Mouse (Mus musculus): ENCODE data around the gene Yeats2.
A peak's percentile ranks its signal among the peaks of the same experiment; 100 is the strongest.

Gene Yeats2

DNA sequence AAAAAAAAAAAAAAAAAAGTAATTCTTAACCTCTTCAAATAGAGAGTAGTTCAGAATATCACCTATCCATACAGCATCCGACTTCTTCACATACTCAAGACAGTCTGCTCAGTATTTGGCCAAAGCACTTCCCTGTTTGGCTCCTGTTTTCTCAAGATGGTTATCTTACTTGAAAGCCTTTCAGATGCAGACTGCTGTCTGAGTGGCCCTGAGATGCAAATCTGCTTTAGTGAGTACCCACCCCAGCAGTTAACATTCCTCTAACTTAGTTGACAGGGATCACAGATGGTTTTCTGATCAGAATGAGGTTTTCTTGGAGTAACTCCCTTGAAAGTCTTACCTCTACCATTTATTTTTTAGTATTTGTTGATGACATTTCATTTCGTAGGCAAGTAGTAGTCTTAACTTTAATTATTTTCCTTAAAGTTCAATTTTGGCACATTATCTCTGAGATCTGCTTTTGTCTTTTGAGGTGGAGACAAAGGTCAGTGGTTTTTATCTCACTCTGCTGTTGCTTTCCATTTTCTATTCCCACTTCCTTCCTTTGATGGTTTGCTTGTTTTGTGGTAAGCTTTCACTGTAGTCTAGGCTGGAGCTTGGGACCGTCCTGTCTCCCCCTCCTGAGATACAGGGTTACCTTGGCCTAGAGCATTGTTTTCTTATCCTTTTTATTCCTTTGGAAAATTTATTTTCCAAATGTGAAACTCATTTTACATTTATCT lies 50.5 kb downstream of the Yeats2 start:
- DNase-seq (ENCODE audit: inconsistent age in 2 of 2, low spot score in 1 of 2), result no peak

DNA sequence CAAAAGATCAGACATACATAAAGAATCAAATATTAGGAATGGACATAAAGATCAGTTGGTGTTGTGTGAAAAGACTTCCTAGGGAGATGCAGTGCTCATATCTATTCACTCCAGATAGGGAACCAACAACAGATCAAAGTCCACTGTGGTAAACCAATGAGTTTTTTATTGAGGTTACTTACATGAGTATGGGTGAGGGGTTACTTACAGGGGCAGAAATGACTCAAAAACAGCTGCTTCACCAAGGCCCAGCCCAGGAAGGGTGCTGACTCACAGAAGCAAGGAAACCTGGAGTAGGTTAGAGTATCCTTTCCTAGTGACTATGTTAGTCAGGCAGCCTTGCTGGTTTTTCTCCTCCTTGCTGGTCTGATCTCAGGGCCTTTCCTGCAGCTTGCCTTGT lies 51.2 kb downstream of the Yeats2 start:
- peak in 1 of 2 experiments; percentile 64 for DNase-seq (ENCODE audit: inconsistent age in 2 of 2, low spot score in 1 of 2)

DNA sequence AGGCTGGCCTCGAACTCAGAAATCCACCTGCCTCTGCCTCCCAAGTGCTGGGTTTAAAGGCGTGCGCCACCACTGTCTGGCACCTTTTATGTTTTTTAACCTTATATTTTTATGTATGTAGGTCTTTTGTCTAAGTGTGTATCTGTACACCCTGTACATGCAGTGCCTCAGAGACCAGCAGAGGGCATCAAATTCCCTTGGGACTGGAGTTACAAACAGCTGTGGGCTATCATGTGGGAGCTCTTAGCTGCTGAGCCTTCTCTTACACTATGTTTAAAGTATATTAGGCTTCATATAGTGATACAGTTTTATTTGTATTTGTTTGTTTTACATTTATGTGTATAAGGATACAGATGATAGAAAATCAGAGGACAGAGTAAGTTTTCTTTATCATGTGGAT lies 54.7 kb downstream of the Yeats2 start:
- DNase-seq (ENCODE audit: inconsistent age in 2 of 2, low spot score in 1 of 2), result peak in 1 of 2 experiments; percentile 57

DNA sequence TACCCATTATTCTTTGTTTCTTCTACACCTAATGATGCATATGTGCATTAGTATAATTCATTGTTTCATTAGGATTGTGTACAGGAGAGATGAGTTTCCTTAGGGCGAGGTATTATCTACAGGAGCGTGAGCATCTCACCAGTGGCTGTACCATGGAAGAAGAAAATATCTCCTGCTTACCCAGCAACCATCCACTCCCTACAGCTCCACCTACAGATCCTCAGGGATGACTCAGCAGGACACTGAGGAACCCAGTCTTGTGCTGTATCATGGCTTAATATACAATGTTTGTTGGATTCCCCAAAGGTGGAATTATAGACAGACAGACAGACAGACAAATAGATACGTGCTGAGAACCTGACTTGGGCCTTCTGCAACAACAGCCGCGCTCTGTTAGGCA lies 56.1 kb downstream of the Yeats2 start:
- no peak for DNase-seq (ENCODE audit: inconsistent age in 2 of 2, low spot score in 1 of 2)

DNA sequence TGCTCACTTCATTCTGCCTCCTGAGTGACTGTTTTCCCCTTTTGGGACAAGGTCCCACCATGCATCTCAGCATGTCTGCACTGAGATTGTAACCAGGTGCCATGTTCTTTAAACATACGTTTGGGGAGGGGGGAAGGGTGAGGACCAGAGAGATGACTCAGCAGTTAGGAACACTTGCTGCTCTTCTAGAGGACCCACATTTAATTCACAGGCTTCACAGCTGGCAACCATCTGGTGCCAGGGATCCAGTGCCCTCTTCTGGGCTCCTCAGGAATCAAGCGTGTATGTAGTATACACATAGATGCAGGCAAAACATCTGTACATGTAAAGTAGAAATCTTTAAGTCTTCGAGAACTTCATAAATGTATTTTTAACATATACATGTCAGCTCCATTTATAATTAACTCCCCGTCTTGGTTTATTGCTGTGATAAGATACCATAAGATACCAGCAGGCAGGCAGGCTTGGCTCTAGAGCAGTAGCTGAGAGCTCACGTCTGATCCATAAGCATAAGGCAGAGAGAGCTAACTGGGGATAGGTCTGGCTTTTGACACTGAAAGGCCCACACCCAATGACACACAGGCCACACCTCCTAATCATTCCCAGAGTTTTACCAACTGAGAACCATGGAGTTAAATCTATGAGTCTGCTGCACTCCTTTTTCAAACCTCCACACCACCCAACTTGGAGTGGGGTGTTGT lies 58.8 kb downstream of the Yeats2 start:
- peak in 1 of 2 experiments; percentile 28 for DNase-seq (ENCODE audit: inconsistent age in 2 of 2, low spot score in 1 of 2)

DNA sequence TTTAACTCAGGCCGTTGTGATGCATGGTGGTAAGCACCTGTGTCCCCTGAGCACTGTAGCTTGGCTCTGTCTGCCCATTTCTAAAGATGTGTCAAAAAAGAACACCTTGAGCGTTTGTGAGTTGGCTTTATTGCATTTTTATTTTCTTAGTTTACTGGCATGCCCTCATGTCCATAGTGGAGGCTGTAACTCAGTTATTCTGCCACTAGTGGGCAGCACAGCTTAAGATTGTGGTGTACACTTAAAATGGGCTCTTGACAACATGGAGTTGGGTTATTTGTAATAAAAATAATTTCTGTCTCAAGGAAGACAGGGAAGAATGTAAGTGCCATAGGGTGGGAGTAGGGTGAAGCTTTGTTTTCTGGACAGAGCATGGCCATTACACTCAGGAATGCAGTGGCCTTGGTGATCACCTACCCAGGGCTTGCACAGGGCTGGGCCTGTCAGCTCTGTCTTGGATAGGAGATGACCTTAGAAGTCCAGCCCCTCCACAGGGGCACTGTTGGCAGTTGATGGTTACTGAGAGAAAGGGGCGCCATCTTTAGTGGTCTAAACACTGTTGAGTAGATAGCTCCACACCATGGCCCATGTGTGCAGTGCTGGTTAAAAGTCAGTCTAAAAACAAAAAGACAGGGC lies 72.8 kb downstream of the Yeats2 start:
- peak; percentile 42 to 84 for DNase-seq (ENCODE audit: inconsistent age in 2 of 2, low spot score in 1 of 2)

DNA sequence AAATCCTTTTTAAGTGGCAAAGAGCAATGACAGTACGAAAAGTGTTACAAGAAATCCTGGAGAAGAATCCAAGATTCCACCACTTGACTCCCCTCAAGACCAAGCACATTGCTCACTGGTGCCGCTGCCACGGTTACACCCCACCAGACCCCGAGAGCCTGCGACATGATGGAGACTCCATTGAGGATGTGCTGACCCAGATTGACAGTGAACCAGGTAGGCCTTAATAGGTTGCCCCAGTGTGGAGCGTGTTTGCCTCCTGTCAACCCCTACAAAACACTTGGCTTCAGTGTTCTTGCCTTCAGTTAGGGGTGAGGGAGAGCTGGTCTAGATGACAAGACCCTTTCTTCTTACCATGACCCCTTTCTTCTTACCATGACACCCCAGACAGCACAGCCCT lies 81.9 kb downstream of the Yeats2 start:
- DNase-seq (ENCODE audit: inconsistent age in 2 of 2, low spot score in 1 of 2), result no peak

DNA sequence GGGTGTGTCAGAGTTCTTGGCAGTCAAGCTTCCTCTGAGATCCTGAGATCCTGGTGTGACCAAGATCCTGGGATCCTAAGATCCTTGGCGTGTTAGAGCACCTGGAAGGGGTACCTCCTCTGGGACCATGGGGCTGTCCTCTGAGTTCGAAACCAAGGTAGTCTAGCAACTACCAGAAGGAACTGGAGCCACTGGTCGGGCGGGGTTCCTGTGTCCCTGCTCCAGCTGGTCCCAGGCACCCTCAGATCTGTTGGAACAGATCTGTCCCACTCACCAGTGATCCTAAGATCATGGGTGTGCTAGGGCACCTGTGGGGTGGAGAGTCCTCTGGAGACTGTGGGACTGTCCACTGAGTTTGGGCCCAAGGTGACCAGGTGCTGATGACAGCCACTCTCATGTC lies 85.8 kb downstream of the Yeats2 start:
- DNase-seq (ENCODE audit: inconsistent age in 2 of 2, low spot score in 1 of 2), result no peak

DNA sequence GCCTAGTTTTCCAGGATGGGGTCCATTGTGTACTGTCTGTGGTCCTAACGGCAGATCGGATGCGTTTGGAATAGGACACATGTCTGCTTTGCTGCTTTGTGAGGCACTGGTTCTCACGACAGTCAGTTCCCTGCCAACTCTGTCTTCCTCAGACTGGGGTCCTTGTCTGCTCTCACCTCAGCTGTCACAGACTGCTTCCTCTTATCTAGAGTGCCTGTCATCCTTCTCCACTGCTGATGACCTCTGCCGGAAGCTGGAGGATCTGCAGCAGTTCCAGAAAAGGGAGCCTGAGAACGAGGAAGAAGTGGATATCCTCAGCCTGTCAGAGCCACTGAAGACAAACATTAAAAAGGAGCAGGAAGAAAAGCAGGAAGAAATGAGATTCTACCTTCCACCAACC lies 86.6 kb downstream of the Yeats2 start:
- peak in 1 of 2 experiments; percentile 49 for DNase-seq (ENCODE audit: inconsistent age in 2 of 2, low spot score in 1 of 2)

DNA sequence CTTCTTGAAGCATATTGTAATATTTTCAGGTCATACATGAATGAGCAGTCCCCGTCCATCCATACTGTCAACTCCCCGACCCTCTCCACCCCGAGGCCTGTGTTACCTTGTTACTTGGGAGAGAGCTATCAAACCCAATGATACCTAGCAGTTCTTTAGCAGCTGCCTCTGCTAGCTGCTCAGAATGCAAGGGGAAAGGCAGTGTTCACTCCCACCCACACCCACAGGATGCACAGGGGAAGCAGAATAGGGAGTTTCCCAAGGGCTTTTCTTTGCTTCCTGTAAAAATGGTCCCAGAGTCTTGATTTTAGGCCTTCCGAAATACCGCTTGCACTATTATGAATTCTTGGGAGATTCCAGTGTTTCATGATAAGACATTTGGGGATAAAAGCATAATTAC lies 87.3 kb downstream of the Yeats2 start:
- no peak for DNase-seq (ENCODE audit: inconsistent age in 2 of 2, low spot score in 1 of 2)

DNA sequence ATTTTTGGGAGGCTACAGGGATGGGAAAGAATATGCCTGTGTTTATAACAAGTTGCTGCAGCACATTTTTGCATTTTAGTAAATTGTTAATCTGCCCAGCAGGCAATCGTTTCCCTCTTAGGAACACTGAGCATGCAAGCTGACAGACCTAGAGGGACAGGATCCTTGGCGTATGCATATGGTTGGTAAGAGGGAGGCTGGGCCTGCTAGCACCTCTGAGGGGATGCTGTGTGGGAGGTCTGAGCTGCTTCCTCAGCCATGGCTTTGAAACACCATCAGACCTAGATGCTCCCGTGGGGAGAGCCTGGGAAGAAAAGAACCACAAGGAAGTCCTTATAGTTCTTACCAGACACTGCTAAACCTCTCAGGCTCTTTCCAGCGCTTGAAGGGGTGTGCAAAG lies 93.5 kb downstream of the Yeats2 start:
- DNase-seq (ENCODE audit: inconsistent age in 2 of 2, low spot score in 1 of 2), result no peak

DNA sequence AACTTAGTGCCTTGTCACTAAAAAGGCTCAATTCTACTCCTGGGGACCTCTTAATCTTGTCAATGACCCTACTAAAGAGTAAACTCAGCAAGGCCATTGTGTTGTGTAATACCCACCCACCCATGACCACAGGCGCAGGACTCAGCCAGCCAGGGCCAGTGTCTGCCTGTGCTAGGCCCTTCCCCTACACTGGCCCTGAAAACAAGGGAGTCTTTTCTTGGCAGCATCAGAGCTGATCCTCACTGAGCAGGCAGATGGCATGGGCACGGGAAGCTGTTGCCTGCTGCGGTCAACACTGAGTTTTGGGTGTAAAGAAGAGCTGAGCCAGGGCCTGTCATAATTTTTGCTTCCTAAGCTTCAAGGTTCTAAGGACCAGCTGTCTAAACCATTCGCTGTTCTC lies 96.6 kb downstream of the Yeats2 start:
- DNase-seq (ENCODE audit: inconsistent age in 2 of 2, low spot score in 1 of 2), result peak; percentile 27 to 87

DNA sequence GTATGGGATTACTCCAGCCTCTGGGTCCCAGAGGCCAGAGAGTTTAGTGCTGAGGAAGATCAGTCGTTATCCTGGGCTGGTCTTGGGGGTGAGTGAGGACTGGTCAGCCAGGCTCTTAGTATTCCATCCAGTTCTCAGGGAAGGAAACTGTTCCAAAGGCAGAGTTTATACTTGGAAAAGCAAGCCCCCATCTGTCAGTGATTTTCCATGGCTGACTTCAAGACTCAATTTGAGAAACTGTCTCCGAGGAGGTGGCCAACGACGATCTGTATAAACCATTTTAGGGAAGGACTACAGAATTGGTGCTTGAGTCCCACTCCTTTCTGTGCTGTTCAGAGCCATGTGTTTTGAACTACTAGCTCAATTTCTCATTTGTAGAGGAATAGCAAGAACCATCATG lies 97.8 kb downstream of the Yeats2 start:
- no peak for DNase-seq (ENCODE audit: inconsistent age in 2 of 2, low spot score in 1 of 2)

DNA sequence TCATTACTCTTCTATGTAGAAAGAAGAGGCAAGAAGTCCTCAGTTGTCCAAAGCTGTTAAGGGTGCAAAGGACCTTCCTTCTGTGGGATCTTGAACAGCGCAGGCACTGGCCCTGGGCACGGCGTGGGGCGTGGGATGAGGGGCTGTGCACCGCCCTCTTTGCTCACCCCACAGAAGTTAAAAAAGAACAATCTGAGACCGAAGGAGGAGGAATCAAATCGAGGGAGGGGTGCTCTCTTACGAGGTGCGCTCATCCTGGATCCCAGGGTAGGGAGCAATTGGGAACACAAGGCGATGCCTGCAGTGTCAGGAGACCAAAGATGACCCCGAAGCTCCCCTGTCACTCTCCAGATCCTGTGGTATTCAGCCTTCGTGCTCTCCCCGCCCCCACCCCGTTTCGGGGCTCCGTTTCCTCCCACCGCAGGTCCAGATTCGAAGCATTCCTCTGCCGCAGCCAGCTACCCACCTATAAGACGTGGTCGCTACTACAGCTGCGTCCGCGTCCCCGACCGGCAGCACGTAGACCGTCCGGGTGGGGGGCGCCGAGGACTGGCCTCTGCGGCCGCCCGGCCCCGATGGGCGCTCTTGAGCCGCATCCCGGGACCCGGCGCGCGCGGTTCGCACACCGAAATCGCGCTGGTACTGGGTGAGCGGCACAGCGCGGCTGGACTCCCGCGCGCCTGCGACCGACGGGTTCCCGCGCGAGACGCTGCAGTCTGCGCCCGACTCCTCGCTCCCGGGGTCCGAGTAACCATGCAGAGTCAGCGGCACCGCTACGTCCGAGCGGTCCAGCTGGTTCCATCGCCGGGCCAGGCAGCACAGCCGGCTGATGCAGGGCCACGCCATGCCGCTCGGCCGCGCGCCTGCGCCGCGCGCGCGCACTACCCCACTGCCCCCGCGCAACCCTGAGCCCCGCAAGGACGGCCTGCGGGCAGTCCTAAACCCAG lies 99.9 kb downstream of the Yeats2 start, which contains the start of gene Map6d1:
Gene Map6d1, minus strand, starts transcription at position 891 of the 947 bp plus-strand sequence.
- peak; percentile 53 to 87 for DNase-seq (ENCODE audit: inconsistent age in 2 of 2, low spot score in 1 of 2)

DNA sequence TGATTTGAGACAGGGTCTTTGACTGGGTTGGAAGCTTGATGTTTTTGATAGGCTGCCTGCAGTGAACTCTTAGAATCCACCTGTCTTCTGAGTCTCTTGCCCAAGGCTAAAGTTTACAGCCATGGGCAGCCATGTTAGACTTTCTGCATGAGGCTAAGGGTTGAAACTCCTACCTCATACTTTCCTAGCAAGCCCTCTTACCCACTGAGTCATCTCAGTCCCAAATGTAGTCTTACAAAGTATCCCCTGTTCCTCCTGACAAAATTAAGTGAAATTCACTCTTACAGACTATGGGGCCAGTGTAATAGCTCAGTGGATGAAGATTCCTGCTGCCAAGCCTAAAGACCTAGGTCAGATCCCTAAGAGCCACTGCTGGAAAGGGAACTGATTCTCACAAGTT lies 106.2 kb downstream of the Yeats2 start:
- DNase-seq (ENCODE audit: inconsistent age in 2 of 2, low spot score in 1 of 2), result no peak

DNA sequence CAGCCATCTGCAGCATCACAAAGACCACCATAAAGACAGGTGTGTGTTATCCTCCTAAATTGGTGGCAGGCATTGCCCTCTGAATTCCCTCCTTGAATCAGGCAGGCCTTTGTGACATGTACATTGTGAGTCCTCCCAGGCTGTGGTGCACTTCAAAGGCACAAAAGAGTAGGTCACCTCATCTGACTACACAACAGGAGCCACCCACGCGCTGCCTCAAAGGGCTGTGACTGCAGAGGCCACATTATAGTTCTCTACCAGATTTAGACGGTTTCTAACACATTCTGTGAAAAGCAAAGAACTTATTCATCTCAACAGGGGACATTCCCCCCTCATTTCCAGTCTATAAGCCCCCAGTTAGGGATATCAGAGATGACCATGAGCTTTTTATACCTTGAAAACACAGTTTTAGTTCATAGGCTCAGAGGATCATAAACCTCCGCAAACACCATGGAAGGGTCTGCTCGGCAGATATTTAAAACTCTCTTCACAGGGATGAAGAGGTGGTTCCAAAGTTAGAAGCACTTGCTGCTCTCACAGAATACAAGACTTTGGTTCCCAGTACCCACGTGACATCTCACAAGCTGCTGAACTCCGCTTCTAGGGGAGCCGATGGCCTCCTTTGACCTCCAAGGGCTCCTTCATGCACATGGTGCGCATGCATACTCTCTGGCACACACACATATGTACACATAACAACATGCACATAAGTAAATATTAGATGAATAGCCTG lies 107.7 kb downstream of the Yeats2 start:
- no peak for DNase-seq (ENCODE audit: inconsistent age in 2 of 2, low spot score in 1 of 2)

DNA sequence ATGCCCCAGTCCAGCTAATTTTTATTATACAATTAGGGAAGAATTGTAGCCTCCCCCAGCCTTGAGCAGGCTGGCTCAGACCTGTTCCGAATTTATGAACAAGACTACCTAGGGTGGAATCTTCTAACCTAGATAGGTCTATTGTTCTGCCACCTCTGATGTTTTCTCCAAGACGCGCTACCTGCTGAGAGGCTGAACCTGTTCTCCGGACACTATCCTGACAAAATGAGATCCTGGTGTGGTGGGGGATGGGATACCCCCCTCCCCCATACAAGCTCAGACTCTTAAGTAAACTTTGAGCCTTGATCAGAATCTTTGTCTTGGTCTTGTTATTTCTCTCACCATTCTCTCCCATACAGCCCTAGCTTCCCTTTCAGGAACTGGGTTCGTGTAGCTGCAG lies 117.1 kb downstream of the Yeats2 start:
- no peak for DNase-seq (ENCODE audit: inconsistent age in 2 of 2, low spot score in 1 of 2)

DNA sequence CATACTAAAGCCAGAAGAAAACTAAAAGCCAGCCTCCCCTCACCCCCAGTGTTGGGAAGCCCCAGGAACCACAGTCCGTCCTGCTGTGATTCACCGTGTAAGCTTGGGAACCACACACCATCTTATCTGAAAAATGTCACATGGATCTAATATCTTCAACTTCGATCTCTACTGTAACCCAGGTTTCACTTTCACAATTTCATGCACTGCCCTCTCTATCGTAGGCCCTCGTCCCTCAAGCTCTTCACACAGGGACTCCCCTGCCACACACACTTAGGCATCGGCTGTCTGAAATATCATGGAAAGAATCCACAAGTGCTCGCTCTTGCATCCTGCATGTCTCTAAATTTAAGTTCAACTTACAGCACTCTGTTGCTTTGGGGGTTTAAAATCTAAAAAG lies 124.2 kb downstream of the Yeats2 start:
- peak in 1 of 2 experiments; percentile 36 for DNase-seq (ENCODE audit: inconsistent age in 2 of 2, low spot score in 1 of 2)

DNA sequence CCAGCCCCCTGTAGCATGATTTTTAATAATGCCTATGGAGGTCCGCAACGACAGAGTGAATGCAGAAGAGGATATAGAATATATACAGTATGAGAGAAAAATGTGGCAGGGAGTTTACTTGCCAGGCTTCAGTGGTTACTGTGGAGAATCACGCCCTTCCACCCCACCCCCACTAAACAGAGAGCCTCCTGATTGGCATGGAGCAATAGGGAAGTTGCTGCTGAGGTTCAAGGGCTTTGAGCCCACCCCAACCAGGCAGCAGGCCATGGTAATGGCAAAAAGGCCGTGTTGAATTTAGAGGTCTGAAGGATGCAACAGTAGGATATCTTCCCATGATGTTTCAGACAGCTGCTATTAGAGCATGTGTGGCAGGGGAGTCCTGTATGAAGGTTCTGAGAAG lies 130.5 kb downstream of the Yeats2 start:
- no peak for DNase-seq (ENCODE audit: inconsistent age in 2 of 2, low spot score in 1 of 2)

DNA sequence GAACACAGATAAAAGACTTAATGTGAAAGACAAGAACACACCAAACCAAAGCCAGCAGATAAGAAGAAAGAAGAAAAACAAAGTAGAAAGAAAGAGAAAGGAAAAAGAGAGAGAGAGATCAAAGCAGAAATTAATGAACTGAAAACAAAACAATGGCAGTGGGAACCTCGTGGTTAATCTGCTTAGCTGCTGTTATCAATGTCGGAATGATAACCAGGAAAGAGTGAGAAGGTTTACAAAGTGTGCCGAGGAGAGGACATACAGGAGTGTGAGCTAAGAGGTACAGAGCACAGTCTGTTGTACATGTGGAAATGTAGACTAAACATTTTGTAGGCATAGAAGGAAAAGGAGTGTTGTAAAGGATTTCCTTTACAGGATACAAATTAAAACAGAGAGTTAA lies 132.1 kb downstream of the Yeats2 start:
- no peak for DNase-seq (ENCODE audit: inconsistent age in 2 of 2, low spot score in 1 of 2)

All from adrenal gland, adult (tissue).